Mouse (Mus musculus) lung, embryonic 14.5 days (tissue): ENCODE results near the gene Slc34a1. TPM values are rescaled to one million over a fixed set of nuclear protein-coding genes. Genes with fewer than 3 reads are reported as not detected.

Experiments
- ATAC-seq: fragments of 200-750 bp; cut with Nextera tagmentation; 2 replicates; pipeline ENCODE4 v1.8.0; 2017; ENCODE audit warnings: mild to moderate bottlenecking, moderate TSS enrichment, moderate library complexity; ENCODE audit not compliant: insufficient read depth
- DNase-seq: peaks from one replicate; pipeline ENCODE4 v3.0.0-alpha.2; 2015
- H3K27ac ChIP-seq: fragments of 300-500 bp; sonication (generic); 2 replicates; pipeline ENCODE4 v1.5.1; 2014; ENCODE audit warnings: low read depth, mild to moderate bottlenecking, moderate library complexity
- H3K27me3 ChIP-seq: fragments of 300-500 bp; sonication (generic); 2 replicates; pipeline ENCODE4 v1.6.1; 2014; ENCODE audit warnings: low read length, control low read depth; ENCODE audit not compliant: insufficient read depth
- H3K36me3 ChIP-seq: fragments of 300-500 bp; sonication (generic); 2 replicates; pipeline ENCODE4 v1.6.1; 2014; ENCODE audit warnings: control low read depth; ENCODE audit not compliant: insufficient read depth
- H3K4me1 ChIP-seq: fragments of 300-500 bp; sonication (generic); 2 replicates; pipeline ENCODE4 v1.6.1; 2014; ENCODE audit warnings: antibody characterized with exemption, control low read depth; ENCODE audit not compliant: insufficient read depth
- H3K4me2 ChIP-seq: fragments of 300-500 bp; sonication (generic); 2 replicates; pipeline ENCODE4 v1.6.1; 2014; ENCODE audit warnings: mild to moderate bottlenecking
- H3K4me3 ChIP-seq: fragments of 300-500 bp; sonication (generic); 2 replicates; pipeline ENCODE4 v1.5.1; 2014; ENCODE audit warnings: low read depth, low read length
- H3K9ac ChIP-seq: fragments of 300-500 bp; sonication (generic); 2 replicates; pipeline ENCODE4 v1.6.1; 2014
- H3K9me3 ChIP-seq: fragments of 300-500 bp; sonication (generic); 2 replicates; pipeline ENCODE4 v1.6.1; 2016; ENCODE audit warnings: low read depth, low read length, control low read depth
- CTCF ChIP-seq: IDR thresholded peaks from 2 replicates; pipeline ENCODE4 v1.5.1; 2016; ENCODE audit warnings: antibody characterized with exemption, low read depth
- WGBS: fragments of 180-500 bp; shearing (Covaris S2); extraction: QIAGEN DNeasy Blood & Tissue Kit; methylation state at CpG from one replicate; pipeline ENCODE4 v1.1.7; 2014; 5-methylcytosine and 5-hydroxymethylcytosine counted together
- polyA plus RNA-seq: library from polyadenylated mRNA; unstranded; fragments of >200 nt; fragmentation: Nextera tagmentation; extraction: Ambion mirVana; gene quantifications from 2 replicates; pipeline ENCODE4 v1.2.1, GENCODE M21; 2014

The Slc34a1 gene
- not detected in 2 replicates for polyA plus RNA-seq

DNA sequence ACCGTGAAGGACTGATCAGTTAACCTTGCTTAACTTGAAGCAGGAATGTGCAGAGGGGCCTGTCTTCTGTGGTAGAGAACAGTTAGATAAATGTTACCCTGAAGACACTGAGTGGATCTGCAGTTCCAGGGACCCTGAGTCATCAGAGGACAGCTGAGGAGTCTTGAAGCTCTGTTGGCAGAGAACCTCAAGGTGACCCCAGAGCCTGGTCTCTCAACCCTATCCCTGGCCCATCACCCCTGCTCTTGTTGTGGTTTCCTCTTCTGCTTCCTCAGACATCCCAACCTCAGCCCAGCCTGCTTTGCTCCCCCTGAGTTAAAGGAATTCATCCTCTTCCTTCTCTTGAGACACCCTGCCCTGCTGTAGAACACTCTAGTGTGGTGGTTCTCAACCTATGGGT is at the start of gene Slc34a1:
Gene Slc34a1, plus strand, starts transcription at position 100 of the 400 bp plus-strand sequence.
- no peak within 1 kb of the TSS for H3K9ac ChIP-seq
- H3K36me3 ChIP-seq: no peaks in the 10 kb centered on the region
- DNase-seq (no peak), ATAC-seq (no peak)
- 0 out of 2 replicates have a peak, but pooled peaks cover 2% of the 10 kb centered on the region for H3K27me3 ChIP-seq
- no peaks in the 10 kb centered on the region for H3K4me1 ChIP-seq
- H3K4me2 ChIP-seq: no peak within 1 kb of the TSS
- H3K9me3 ChIP-seq: no peaks in the 10 kb centered on the region
- H3K27ac ChIP-seq: no peak within 1 kb of the TSS
- no peak within 1 kb of the TSS for H3K4me3 ChIP-seq
- TF ChIP-seq CTCF: no peak
- 79% methylated on average over 1 of the region's 1 CpGs for WGBS

DNA sequence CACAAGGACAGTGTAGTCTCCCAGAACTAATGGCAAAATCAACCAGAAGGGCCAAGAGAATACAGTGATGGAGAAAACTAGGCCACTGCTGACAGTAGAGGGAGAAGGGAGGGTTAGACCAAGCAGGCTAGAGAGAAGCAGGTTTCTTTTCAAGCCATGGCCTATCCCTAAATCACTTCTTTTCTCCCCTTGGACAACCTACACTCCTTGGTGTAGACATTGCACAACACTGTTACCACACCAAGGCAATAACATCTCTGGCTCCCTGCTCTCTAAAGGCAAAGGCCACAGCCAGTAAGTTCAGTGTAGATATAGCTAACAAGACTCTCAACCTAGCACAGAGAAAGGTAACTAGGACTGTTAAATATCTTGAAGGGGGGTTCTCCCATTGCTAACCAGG is 36.8 kb upstream of the Slc34a1 start:
- ATAC-seq: no peak
- TF ChIP-seq CTCF: no peak
- H3K4me2 ChIP-seq: peak overlapping the region; percentile 84
- peaks cover 47% of the 10 kb centered on the region; the same call in 1 of the 2 replicates for H3K36me3 ChIP-seq
- no peaks in the 10 kb centered on the region for H3K9me3 ChIP-seq
- H3K4me1 ChIP-seq: peaks cover 6% of the 10 kb centered on the region
- no peak overlapping the region for H3K27ac ChIP-seq
- H3K9ac ChIP-seq: peak overlapping the region; percentile 95
- H3K4me3 ChIP-seq: peak overlapping the region; percentile 99
- H3K27me3 ChIP-seq: no peaks in the 10 kb centered on the region
- DNase-seq: no peak

DNA sequence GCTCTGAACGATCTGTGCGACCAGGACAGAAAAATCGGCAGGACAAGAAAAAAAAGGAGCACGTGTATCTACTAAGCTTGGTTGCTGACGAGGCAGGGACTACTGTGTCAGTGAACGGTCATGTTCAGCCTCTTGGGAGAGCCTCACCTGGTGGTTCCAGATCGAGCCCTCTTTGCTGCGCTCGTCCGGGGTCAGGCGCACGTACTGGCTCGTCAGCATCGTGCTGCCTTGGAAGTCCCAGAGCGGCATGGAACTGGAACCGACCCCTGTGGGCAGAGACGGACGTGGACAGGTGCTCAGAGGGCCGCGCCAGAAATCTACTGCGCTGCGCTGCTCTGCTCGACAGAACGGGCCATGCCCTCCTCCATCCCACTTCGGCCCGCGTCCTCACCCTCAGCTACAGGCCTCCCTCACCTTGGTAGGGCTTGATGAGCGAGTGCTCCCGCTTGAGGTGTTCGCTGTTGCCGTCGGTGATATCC is 36.0 kb upstream of the Slc34a1 start:
- DNase-seq (peak; percentile 19), ATAC-seq (peak; percentile 33)
- WGBS: under 1% methylated on average over 32 of the region's 32 CpGs

DNA sequence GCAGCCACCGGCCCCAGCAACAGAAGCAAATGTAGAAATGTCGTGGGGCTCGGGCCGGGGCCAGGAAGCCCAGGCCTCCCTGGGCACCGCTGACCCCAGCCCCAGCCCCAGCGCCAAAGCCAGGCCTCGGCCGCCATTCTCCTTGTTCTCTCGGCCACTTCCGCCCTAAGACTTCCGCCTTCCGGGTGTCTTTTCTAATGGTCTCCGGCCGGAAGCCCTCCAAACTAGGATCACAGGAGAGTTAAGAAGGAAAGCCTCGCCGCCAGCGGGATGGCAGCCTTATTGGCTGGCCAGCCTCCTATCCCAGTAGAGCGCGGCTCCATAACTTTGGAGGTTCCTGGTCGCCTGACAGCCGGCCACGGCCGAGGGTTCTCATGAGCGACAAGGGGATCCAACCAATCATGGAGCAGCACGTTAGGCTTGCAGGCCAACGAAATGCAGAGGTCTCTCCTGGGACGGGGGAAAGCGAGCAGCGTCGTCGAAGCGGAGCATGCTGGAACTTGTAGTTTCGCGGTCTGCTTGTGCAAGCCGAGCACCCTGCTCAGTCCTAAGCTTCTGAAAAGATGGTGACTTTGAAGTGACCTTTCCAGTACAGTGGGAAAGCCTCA is 35.4 kb upstream of the Slc34a1 start, which contains the start of gene Lman2:
Gene Lman2, minus strand, starts transcription at position 331 of the 608 bp plus-strand sequence.
- peak; percentile 98 for DNase-seq
- Histone ChIP-seq H3K9me3 (no peaks in the 10 kb centered on the region), H3K4me2 (peak within 1 kb of the TSS; percentile 84), H3K4me3 (peak within 1 kb of the TSS; percentile 99), H3K4me1 (peaks cover 6% of the 10 kb centered on the region), H3K36me3 (peaks cover 34% of the 10 kb centered on the region; the same call in 1 of the 2 replicates), H3K27me3 (no peaks in the 10 kb centered on the region), H3K27ac (peak within 1 kb of the TSS; percentile 96), H3K9ac (peak within 1 kb of the TSS; percentile 95)
- 0% methylated on average over 35 of the region's 35 CpGs for WGBS
- ATAC-seq: peak; percentile 99
- no peak for TF ChIP-seq CTCF

More for the DNA sequence above, 36.0 kb upstream of the Slc34a1 start:
- no peak for TF ChIP-seq CTCF
- Histone ChIP-seq H3K9me3 (no peaks in the 10 kb centered on the region), H3K27ac (peak overlapping the region; percentile 96), H3K4me3 (peak overlapping the region; percentile 99), H3K9ac (peak overlapping the region; percentile 95), H3K4me2 (peak overlapping the region; percentile 84), H3K36me3 (peaks cover 39% of the 10 kb centered on the region; the same call in 1 of the 2 replicates), H3K4me1 (peaks cover 6% of the 10 kb centered on the region), H3K27me3 (no peaks in the 10 kb centered on the region)

- ATAC-seq (no peak), DNase-seq (no peak)
- Histone ChIP-seq H3K4me3 (no peak overlapping the region), H3K9ac (no peak overlapping the region), H3K27ac (no peak overlapping the region), H3K36me3 (no peaks in the 10 kb centered on the region), H3K4me2 (no peak overlapping the region), H3K4me1 (no peaks in the 10 kb centered on the region), H3K27me3 (no peaks in the 10 kb centered on the region), H3K9me3 (no peaks in the 10 kb centered on the region)
- WGBS: 64% methylated on average over 7 of the region's 7 CpGs
- no peak for TF ChIP-seq CTCF
Observed at GRCm38 (mm10) chr13:55368401-55368800, 29.6 kb upstream of the Slc34a1 start.

DNA sequence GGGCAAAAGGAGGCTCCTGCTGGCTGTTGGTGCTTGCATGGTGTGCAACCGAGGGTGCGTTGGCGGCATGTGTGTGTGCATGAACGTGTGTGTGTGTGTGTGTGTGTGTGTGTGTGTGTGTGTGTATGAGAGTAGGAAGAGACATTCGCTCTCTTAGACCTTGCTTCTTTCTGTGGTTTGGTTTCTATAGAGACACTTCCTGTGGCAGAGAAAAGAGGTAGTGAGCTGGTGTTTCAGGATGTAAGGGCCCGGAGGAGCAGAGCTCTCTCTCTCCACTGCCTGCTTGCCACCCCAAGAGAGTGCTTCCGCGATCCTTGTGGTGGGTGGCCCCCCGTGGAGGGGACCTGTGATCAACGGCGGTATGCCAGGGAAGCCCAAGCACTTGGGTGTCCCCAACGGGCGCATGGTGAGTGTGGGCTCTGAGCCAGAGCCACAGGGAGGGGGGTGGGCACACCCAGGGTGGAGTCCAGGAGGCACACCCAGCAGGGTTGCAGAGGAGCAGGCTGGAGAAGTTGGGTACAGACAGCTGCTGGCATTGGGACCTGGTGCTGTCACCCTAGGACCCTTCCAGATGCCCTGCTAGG is 28.4 kb upstream of the Slc34a1 start, which contains the start of gene Rgs14:
Gene Rgs14, plus strand, starts transcription at position 202 of the 584 bp plus-strand sequence.
- Histone ChIP-seq H3K9me3 (no peaks in the 10 kb centered on the region), H3K4me3 (no peak within 1 kb of the TSS), H3K9ac (no peak within 1 kb of the TSS; the same call in 1 of the 2 replicates), H3K36me3 (no peaks in the 10 kb centered on the region), H3K4me2 (0 out of 2 replicates have a peak within 1 kb of the TSS, but pooled peaks have one; percentile 18), H3K4me1 (no peaks in the 10 kb centered on the region), H3K27me3 (no peaks in the 10 kb centered on the region), H3K27ac (no peak within 1 kb of the TSS)
- peak; percentile 28; the same call in 1 of the 2 replicates for ATAC-seq
- no peak for TF ChIP-seq CTCF
- WGBS: 44% methylated on average over 13 of the region's 13 CpGs
- no peak for DNase-seq

DNA sequence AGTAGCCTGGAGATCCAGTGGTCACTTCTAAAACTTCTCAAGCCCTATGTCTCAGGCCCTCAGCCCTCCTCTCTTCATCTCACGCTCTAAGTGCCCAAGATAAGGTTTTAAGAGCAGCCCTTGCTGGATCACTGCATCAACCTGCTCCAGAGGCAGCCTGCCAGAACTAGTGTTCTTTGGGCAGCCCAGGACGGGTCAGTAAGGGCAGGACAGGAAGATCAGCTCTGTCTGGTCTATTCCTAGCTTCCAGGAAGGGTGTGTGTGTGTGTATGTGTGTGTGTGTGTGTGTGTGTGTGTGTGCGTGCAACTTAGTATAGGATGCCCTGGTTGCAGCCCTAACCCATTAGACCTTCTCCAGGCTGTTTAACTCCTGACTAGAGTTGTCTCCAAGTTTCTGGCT is 27.8 kb upstream of the Slc34a1 start:
- H3K27ac ChIP-seq: no peak overlapping the region
- H3K4me1 ChIP-seq: no peaks in the 10 kb centered on the region
- DNase-seq (no peak), ATAC-seq (no peak)
- no peaks in the 10 kb centered on the region for H3K36me3 ChIP-seq
- H3K9me3 ChIP-seq: no peaks in the 10 kb centered on the region
- H3K4me2 ChIP-seq: 0 out of 2 replicates have a peak overlapping the region, but pooled peaks have one; percentile 18
- H3K9ac ChIP-seq: no peak overlapping the region; the same call in 1 of the 2 replicates
- H3K27me3 ChIP-seq: no peaks in the 10 kb centered on the region
- no peak for TF ChIP-seq CTCF
- WGBS: 44% methylated on average over 3 of the region's 3 CpGs
- no peak overlapping the region for H3K4me3 ChIP-seq
